Mouse (Mus musculus) cerebellum, postnatal 25 days (tissue): ENCODE measurements at regions not wholly inside any gene's neighbourhood (a gene's known extent, or its start where the extent isn't known, plus 50 kb on each side); places are given as distances from the start of the nearest gene placed in this dataset.

Source experiments
- DNase-seq, 2 experiments: peaks; one replicate each; pipeline ENCODE4 v3.0.0; 2021; ENCODE audit warnings: mixed read lengths in 2 of 2

- DNase-seq, result no peak
These were observed 443.5 kb downstream of the Kif2b start for GRCm38 (mm10) chr11:91133753-91134270.

GRCm38 (mm10) chr11:91132771-91133380, 444.5 kb downstream of the Kif2b start:
- no peak for DNase-seq

- no peak for DNase-seq
These were observed 443.8 kb upstream of the Tom1l1 start for GRCm38 (mm10) chr11:91131960-91132359.

GRCm38 (mm10) chr11:91098186-91098585, 410.0 kb upstream of the Tom1l1 start:
- no peak for DNase-seq

- DNase-seq, result no peak
These were observed 409.4 kb upstream of the Tom1l1 start for GRCm38 (mm10) chr11:91097552-91097951.

GRCm38 (mm10) chr11:91096000-91096652, 408.0 kb upstream of the Tom1l1 start:
- DNase-seq, result no peak

- no peak for DNase-seq
These were observed 377.2 kb upstream of the Tom1l1 start for GRCm38 (mm10) chr11:91065365-91065764.

GRCm38 (mm10) chr11:91056966-91057597, 368.9 kb upstream of the Tom1l1 start:
- no peak for DNase-seq

GRCm38 (mm10) chr11:91053321-91053720, 365.2 kb upstream of the Tom1l1 start:
- DNase-seq, result no peak

- peak; percentile 1 to 5 for DNase-seq
These were observed 363.5 kb upstream of the Tom1l1 start for GRCm38 (mm10) chr11:91051646-91052045.

GRCm38 (mm10) chr11:91041486-91041885, 353.3 kb upstream of the Tom1l1 start:
- no peak for DNase-seq
